Mouse (Mus musculus): ENCODE measurements around the gene Drc3.

DNA sequence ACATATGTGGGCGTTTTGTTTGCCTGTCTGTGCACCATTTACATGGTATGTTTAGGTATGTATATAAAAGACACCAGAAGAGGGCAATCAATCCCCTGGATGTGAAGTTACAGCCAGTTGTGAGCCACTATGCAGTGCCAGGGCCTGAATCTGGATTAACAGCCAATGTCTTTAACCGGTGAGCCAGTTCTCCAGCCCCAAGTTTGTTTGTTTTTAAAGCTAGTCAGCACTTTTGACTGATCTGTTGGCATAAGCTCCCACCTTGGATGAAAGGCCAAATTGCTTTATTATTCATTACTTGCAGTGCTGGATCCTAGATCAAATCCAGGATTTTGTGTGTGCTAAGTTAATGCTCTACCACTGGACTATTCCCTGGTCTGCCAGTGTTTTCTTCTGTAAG, 1.7 kb upstream of the Drc3 start:
- TF ChIP-seq GATA1 (IDR thresholded peaks at IDR 0.05; ENCODE audit: borderline replicate concordance, low read length), result no peak
- TF ChIP-seq FLI1 (IDR thresholded peaks at IDR 0.05; ENCODE audit: low read length), result no peak
